Mouse (Mus musculus) mouse embryonic stem cell (cell line): ENCODE measurements at regions not wholly inside any gene's neighbourhood (a gene's known extent, or its start where the extent isn't known, plus 50 kb on each side); places are given as distances from the start of the nearest gene placed in this dataset.

Experiments
- in situ Hi-C, 2 experiments: fragments of 300-500 bp; cut with MboI; formaldehyde crosslinking; loops; 1 replicate in 1 of 2; 3 replicates in 1 of 2; pipeline ENCODE4 v1.14.3; 2019 to 2020; ENCODE audit warnings: low sequenced_read_pairs in 2 of 2, low pct_unique_long_range_greater_than_20kb in 1 of 2, mixed read lengths in 1 of 2; ENCODE audit not compliant: unreplicated experiment in 1 of 2

GRCm38 (mm10) chrX:70006113-70006512, 61.0 kb downstream of the 1700020N15Rik start:
- in situ Hi-C loops, result loop anchor here in 1 of 2 experiments (25.0 kb wide), 1 partner anchor 331 kb away; no protein-coding TSS in a partner anchor

- in situ Hi-C loops, result loop anchor here in 1 of 2 experiments (25.0 kb wide), 1 partner anchor 330 kb away; no protein-coding TSS in a partner anchor
Measured at GRCm38 (mm10) chrX:70007077-70007476, 62.0 kb downstream of the 1700020N15Rik start.
